Mouse (Mus musculus) kidney, adult 11 months (tissue): ENCODE results near the gene Clint1.

Source experiments
- DNase-seq: peaks from one replicate; pipeline ENCODE4 v3.0.0; 2022

Gene Clint1

GRCm38 (mm10) chr11:45938917-45939316 is 87.1 kb downstream of the Clint1 start:
- DNase-seq, result no peak

- DNase-seq, result no peak
Measured at GRCm38 (mm10) chr11:45942281-45942680, 90.4 kb downstream of the Clint1 start.

GRCm38 (mm10) chr11:45943108-45943705 is 91.4 kb downstream of the Clint1 start:
- no peak for DNase-seq

- peak; percentile 11 for DNase-seq
Measured at GRCm38 (mm10) chr11:45943891-45944642, 92.2 kb downstream of the Clint1 start.

- DNase-seq, result peak; percentile 94
Measured at GRCm38 (mm10) chr11:45944643-45945156, 92.8 kb downstream of the Clint1 start, which contains the start of gene Lsm11. Lsm11 (minus strand) TSS chr11:45944935.

- no peak for DNase-seq
Measured at GRCm38 (mm10) chr11:45946796-45947195, 94.9 kb downstream of the Clint1 start.

- DNase-seq, result no peak
Measured at GRCm38 (mm10) chr11:45947491-45947890, 95.6 kb downstream of the Clint1 start.

- peak; percentile 92 for DNase-seq
Measured at GRCm38 (mm10) chr11:45955127-45955627, 103.3 kb downstream of the Clint1 start, which contains the start of gene Thg1l. Thg1l (minus strand) TSS chr11:45955494.

GRCm38 (mm10) chr11:45959598-45959997 is 107.7 kb downstream of the Clint1 start:
- DNase-seq, result no peak

GRCm38 (mm10) chr11:45960003-45960402 is 108.2 kb downstream of the Clint1 start:
- DNase-seq, result no peak
